Mouse (Mus musculus): Measurements from ENCODE around the gene Pik3c2a. TPM values are rescaled to one million over a fixed set of nuclear protein-coding genes. Genes with fewer than 3 reads are reported as not detected.

Pik3c2a gene
- polyA plus RNA-seq, 1 experiment from 2014 or later: 20.8 TPM

DNA sequence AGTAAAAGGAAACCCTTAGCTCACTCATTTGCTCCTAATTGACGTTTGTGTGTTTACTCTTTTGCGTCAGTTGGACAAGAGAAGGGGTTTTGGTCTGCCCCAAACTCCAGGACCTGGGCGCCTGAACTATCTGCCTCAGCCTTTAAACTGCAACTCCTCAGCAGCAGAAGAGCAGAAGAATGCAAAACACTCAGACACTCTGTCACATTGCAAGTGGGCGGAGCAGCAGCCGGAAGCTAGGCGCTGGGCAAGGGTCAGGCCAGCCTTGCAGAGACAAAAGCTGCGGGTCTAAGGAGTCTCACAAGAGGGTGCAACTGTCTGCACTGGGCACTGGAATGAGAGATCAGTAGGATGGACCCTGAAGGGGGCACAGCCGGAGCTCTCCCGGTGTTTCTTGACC lies 133.8 kb downstream of the Pik3c2a start:
- H3K4me3 ChIP-seq: no peak overlapping the region
- peaks cover 20% of the 10 kb centered on the region for H3K27me3 ChIP-seq
- no peak for ATAC-seq (ENCODE audit: insufficient number of reproducible peaks, low FRiP score, low TSS enrichment, low read depth)
- WGBS: 32% methylated on average over 9 of the region's 9 CpGs
- H3K9me3 ChIP-seq: no peaks in the 10 kb centered on the region
- no peaks in the 10 kb centered on the region for H3K36me3 ChIP-seq
- no peak overlapping the region for H3K9ac ChIP-seq
- H3K4me2 ChIP-seq: 0 out of 2 replicates have a peak overlapping the region, but pooled peaks have one; percentile 22
- H3K27ac ChIP-seq: no peak overlapping the region
- peaks cover 21% of the 10 kb centered on the region for H3K4me1 ChIP-seq

DNA sequence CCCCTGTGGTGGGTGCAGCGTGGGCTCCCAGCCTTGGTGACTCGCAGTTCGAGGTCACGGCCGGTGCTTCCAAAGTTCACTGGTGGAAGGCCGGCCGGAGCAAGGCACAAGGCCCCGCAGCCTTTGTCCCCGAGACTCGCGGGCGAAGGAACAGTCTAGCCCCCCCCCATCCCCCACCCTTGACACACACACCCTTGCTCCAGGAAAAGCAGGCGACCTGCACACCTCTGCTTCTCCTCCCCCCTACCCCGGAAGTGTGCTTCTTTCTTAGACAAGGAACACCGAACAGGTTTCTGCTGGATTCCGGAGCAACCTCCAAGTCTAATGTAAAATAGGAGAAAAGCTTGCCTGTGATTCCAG lies 134.6 kb downstream of the Pik3c2a start:
- Histone ChIP-seq H3K4me2 (peak overlapping the region; percentile 100), H3K9ac (no peak overlapping the region), H3K4me1 (peaks cover 21% of the 10 kb centered on the region), H3K27ac (peak overlapping the region; percentile 12; the same call in 1 of the 2 replicates), H3K36me3 (no peaks in the 10 kb centered on the region), H3K27me3 (peaks cover 20% of the 10 kb centered on the region), H3K4me3 (peak overlapping the region; percentile 61), H3K9me3 (no peaks in the 10 kb centered on the region)
- WGBS: 12% methylated on average over 16 of the region's 16 CpGs
- ATAC-seq (ENCODE audit: insufficient number of reproducible peaks, low FRiP score, low TSS enrichment, low read depth): no peak

DNA sequence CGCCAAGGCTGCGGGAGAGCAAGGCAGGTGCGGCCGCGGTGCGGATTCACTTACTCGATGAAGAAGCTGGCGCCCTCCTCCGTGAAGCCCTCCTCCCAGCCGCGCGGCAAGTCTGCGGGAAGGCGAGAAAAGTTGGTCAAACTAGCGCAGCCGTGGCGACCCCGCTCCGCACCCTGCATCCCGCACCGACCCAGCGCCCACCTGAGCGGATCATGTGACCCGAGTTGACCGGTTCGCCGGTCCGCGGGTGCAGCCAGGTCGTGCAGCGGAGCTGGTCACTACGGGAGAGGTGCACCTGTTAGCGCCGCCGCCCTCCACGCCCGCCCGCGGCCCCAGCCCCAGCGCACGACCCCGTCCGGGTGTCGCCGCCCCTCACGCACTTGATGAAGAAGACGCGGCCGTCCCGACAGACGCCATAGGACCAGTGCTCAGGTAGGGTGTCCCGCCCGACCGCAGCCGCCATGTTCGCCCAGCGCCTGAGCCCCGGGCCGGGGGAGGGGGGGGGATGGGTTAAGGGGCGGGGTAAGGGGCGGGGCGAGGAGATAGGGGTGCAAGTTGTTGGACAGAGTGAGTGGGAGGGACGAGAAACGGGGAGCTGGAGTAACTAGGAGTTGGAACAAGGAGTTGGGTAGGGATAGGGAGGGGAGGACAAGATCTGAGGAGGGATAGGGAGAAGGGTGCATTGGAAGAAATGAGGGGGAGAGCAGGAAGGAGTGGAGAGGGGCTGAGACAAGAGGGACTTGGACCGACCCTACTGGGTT lies 135.2 kb downstream of the Pik3c2a start, which contains the start of gene Plekha7:
Gene Plekha7 (minus strand): TSS at position 506 of the 761 bp plus-strand sequence.
- Histone ChIP-seq H3K4me1 (peaks cover 21% of the 10 kb centered on the region), H3K27ac (peak within 1 kb of the TSS; percentile 43), H3K9ac (peak within 1 kb of the TSS; percentile 35), H3K36me3 (no peaks in the 10 kb centered on the region), H3K4me3 (peak within 1 kb of the TSS; percentile 61), H3K4me2 (peak within 1 kb of the TSS; percentile 100), H3K9me3 (no peaks in the 10 kb centered on the region), H3K27me3 (peaks cover 20% of the 10 kb centered on the region)
- ATAC-seq (ENCODE audit: insufficient number of reproducible peaks, low FRiP score, low TSS enrichment, low read depth): peak; percentile 62
- under 1% methylated on average over 63 of the region's 65 CpGs for WGBS

DNA sequence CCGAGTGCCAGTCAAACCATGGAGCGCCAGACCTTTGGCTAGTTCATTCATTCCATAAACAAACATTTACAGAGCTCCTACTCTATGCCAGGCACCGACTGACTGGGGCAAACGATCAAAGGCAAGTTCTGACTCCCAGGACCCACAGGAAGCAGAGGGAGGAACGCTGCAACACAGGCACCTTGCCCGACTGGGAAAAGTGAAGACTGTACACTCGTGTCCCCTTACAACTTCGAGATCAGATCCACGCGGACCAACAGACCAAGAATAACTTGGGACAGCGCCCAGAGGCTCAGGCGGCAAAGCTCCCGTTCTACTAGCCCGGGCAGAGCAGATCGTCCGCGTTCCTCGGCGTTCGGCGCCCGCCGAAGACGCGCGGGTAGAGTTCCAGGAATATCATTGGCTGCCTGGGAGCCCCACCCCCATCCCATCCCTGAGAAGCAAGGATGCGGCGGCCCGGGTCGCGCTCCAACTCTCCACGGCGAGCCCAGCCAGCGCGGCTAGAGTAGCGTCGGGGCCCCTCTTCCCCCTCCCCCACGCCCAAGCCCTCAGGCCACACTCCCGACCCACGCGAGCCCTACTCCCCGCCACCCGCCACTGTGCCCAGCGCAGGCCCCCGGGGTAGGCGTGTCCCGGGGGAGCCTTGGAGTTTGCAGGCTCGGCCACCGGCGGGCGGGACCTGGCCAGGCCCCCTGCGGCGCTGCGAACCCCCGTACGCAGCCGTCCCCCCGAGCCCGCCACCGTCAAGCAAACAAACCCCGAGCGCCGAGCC lies 136.0 kb downstream of the Pik3c2a start:
- WGBS: under 1% methylated on average over 62 of the region's 63 CpGs
- H3K36me3 ChIP-seq: no peaks in the 10 kb centered on the region
- H3K9ac ChIP-seq: peak overlapping the region; percentile 35
- peaks cover 21% of the 10 kb centered on the region for H3K4me1 ChIP-seq
- ATAC-seq (ENCODE audit: insufficient number of reproducible peaks, low FRiP score, low TSS enrichment, low read depth): peak; percentile 81
- H3K27ac ChIP-seq: peak overlapping the region; percentile 43
- H3K27me3 ChIP-seq: peaks cover 20% of the 10 kb centered on the region
- H3K4me3 ChIP-seq: peak overlapping the region; percentile 61
- H3K4me2 ChIP-seq: peak overlapping the region; percentile 100
- no peaks in the 10 kb centered on the region for H3K9me3 ChIP-seq

DNA sequence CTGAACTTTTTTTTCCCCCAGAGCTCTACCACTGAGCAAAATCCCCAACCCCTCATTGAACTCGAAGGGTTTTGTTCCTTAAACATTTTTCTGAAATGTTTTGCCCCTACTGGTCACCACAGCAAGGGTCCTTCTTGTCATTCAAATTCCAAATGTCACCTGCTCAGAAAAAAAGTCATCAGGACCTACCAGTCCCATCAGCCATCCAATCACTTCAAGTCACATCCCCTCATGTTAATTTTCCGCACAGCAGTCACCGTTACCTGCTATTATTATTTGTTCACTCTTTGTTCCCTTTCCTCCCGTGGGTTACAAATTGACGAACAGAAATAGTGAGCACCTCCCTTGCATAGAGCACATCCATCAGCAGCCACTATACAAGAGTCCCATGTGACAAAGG lies 136.6 kb downstream of the Pik3c2a start:
- Histone ChIP-seq H3K27me3 (peaks cover 20% of the 10 kb centered on the region), H3K36me3 (no peaks in the 10 kb centered on the region), H3K9me3 (no peaks in the 10 kb centered on the region), H3K4me2 (peak overlapping the region; percentile 100; the same call in 1 of the 2 replicates), H3K4me1 (peaks cover 21% of the 10 kb centered on the region), H3K4me3 (peak overlapping the region; percentile 61), H3K9ac (no peak overlapping the region), H3K27ac (no peak overlapping the region)
- ATAC-seq (ENCODE audit: insufficient number of reproducible peaks, low FRiP score, low TSS enrichment, low read depth): no peak
- WGBS: 17% methylated on average over 5 of the region's 5 CpGs

DNA sequence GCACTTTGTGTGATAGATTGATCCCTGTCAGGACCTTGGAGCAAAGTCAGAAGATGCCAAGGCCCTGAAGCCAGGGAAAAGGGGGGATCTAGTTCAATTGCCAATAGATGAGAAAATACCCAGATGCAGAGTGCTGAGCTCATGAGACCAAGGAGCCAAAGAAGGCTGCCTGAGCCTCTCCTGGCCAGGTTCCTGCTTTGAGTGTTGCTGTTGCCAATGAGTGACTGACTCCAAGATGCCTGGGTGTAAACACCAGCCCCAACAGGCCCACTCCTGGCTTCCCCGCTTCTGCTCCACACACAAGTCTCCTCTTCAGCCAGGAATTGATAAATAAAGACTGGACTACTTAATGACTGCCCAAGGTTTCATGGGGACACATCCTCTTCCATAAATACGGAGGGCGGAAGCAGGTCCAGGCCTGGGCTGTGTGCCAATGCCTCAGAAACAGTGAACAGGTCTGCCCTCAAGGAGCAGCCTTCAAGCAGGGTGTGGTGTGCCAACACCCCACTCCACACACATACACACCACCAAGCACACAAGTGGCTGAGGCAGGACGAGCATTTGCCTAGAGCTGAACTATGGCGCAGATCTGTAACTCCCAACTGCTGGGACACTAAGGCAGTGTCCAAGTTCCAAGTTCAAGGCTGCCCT lies 141.5 kb downstream of the Pik3c2a start:
- Histone ChIP-seq H3K9me3 (no peaks in the 10 kb centered on the region), H3K4me3 (no peak overlapping the region), H3K9ac (no peak overlapping the region), H3K4me1 (no peaks in the 10 kb centered on the region), H3K27ac (no peak overlapping the region), H3K27me3 (peaks cover 5% of the 10 kb centered on the region; the same call in 1 of the 2 replicates), H3K4me2 (no peak overlapping the region), H3K36me3 (no peaks in the 10 kb centered on the region)
- no peak for ATAC-seq (ENCODE audit: insufficient number of reproducible peaks, low FRiP score, low TSS enrichment, low read depth)
- WGBS: 84% methylated on average over 5 of the region's 5 CpGs

DNA sequence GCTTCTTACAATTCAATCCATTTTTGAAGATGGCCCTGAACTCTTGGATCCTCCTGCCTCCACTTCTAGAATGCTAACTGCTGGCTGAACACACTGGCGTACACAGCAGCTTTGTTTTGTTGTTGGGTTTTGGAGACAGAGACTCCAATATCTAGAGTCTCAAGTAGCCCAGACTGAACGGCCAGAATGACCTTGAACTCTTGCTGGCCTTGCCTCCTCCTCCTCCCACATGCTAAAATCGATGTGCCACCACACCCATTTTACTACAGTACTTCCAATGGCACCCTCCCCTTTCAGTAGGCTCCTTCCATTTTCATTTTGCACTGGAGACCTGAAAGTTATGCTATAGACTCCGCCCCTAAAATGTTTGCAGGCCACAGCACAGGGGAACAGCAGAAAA lies 142.1 kb downstream of the Pik3c2a start:
- ATAC-seq (ENCODE audit: insufficient number of reproducible peaks, low FRiP score, low TSS enrichment, low read depth): no peak
- 83% methylated on average over 4 of the region's 4 CpGs for WGBS
- no peaks in the 10 kb centered on the region for H3K4me1 ChIP-seq

DNA sequence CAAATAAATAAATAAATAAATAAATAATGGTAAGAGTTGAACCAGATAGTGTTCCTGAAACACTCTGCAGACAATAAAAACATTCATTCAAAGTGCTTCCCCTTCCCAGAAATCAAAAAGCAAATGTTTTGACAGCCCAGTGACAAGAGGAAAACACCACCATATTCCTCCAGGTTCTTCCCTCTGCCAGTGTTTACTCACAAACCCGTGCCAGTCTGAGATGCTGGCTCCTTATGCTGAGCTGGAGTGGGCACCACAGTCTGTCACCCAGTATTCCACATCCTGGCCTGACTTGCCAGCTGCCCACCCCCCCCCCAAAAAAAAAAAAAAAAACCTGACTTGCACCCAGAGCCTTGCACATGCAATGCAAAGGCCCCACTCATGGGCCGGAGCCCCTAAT lies 144.4 kb downstream of the Pik3c2a start:
- 94% methylated on average over 2 of the region's 2 CpGs for WGBS
- ATAC-seq (ENCODE audit: insufficient number of reproducible peaks, low FRiP score, low TSS enrichment, low read depth): no peak
- no peak overlapping the region for H3K27ac ChIP-seq

More for the DNA sequence above, 142.1 kb downstream of the Pik3c2a start:
- no peak overlapping the region for H3K4me3 ChIP-seq
- H3K36me3 ChIP-seq: no peaks in the 10 kb centered on the region
- H3K9me3 ChIP-seq: no peaks in the 10 kb centered on the region
- no peak overlapping the region for H3K4me2 ChIP-seq
- no peak overlapping the region for H3K9ac ChIP-seq
- H3K27me3 ChIP-seq: no peaks in the 10 kb centered on the region
- H3K27ac ChIP-seq: no peak overlapping the region

DNA sequence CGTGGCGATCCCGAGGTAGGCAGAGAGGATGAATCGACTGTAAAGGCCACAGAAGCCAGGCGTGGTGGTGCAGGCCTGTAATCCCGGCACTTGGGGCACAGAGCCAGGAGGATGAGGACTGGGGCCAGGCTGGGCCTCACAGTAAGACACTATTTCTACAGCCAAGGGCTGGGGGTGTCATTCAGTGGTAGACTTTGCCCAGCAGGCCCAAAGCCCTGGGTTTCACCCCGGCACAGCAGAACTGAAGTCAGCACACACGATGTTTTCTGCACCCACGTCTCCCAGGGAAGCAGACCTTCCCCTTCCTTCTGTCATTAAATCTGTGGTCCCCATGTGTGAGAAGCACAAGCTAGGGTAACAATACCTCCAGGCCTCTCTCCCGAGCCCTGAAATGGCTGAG lies 144.9 kb downstream of the Pik3c2a start:
- no peak for ATAC-seq (ENCODE audit: insufficient number of reproducible peaks, low FRiP score, low TSS enrichment, low read depth)
- Histone ChIP-seq H3K36me3 (no peaks in the 10 kb centered on the region), H3K9me3 (no peaks in the 10 kb centered on the region), H3K9ac (no peak overlapping the region), H3K27me3 (no peaks in the 10 kb centered on the region), H3K4me1 (peaks cover 4% of the 10 kb centered on the region; the same call in 1 of the 2 replicates), H3K4me2 (no peak overlapping the region), H3K4me3 (no peak overlapping the region), H3K27ac (no peak overlapping the region)
- 71% methylated on average over 10 of the region's 10 CpGs for WGBS

More for the DNA sequence above, 144.4 kb downstream of the Pik3c2a start:
- Histone ChIP-seq H3K36me3 (no peaks in the 10 kb centered on the region), H3K27me3 (no peaks in the 10 kb centered on the region), H3K4me1 (peaks cover 4% of the 10 kb centered on the region; the same call in 1 of the 2 replicates), H3K4me3 (no peak overlapping the region), H3K9me3 (no peaks in the 10 kb centered on the region), H3K4me2 (no peak overlapping the region), H3K9ac (no peak overlapping the region)

DNA sequence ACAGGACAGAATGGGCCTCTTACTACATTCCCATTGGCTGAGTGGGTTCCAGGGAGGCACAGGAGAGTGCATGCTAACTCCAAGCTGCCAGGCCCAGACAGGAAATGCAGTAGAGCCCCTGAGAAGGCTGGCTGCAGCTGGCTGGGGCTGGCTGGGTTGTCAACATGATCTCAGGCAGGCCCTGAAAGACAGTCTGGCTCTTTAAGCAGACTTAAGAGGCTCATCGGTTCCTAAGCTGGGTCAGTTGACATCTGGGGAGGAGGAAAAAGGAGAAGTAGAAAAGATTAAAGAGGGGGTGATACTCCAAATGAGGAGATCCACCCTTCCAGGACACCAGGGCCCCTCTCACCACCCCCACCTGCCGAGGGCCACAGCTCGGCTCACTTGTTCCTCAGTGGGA lies 148.3 kb downstream of the Pik3c2a start:
- Histone ChIP-seq H3K4me3 (no peak overlapping the region), H3K27ac (no peak overlapping the region), H3K36me3 (no peaks in the 10 kb centered on the region), H3K4me1 (peaks cover 4% of the 10 kb centered on the region; the same call in 1 of the 2 replicates), H3K9ac (no peak overlapping the region), H3K9me3 (no peaks in the 10 kb centered on the region), H3K4me2 (no peak overlapping the region), H3K27me3 (no peaks in the 10 kb centered on the region)
- ATAC-seq (ENCODE audit: insufficient number of reproducible peaks, low FRiP score, low TSS enrichment, low read depth): no peak
- WGBS: 47% methylated on average over 3 of the region's 3 CpGs

DNA sequence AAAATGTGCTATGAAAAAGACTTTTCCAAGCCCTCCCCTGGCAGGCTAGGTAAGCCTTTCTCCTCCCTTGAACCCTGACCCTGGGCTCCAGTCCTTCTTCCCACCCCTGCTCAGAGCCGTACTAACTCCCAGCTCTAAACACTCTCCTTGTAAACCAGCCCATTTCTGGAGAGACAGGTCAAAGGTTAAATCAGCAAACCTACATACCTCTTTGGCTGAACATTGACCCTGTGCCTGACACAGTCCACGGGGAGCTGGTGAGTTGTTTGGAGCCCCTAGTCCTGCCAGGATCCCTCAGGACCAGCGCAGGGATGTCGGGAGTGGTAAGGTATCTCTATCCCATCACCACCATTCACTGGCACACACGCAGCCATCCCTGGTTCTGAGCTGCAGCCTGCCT lies 150.9 kb downstream of the Pik3c2a start:
- WGBS: 64% methylated on average over 5 of the region's 5 CpGs
- no peak overlapping the region for H3K27ac ChIP-seq
- no peak overlapping the region for H3K4me3 ChIP-seq
- H3K9me3 ChIP-seq: no peaks in the 10 kb centered on the region
- ATAC-seq (ENCODE audit: insufficient number of reproducible peaks, low FRiP score, low TSS enrichment, low read depth): no peak
- H3K27me3 ChIP-seq: no peaks in the 10 kb centered on the region
- no peak overlapping the region for H3K4me2 ChIP-seq
- H3K4me1 ChIP-seq: peaks cover 10% of the 10 kb centered on the region
- no peaks in the 10 kb centered on the region for H3K36me3 ChIP-seq
- no peak overlapping the region for H3K9ac ChIP-seq

Data from limb, embryonic 15.5 days (tissue).